Mouse (Mus musculus) forebrain, embryonic 12.5 days (tissue): Measurements from ENCODE around the gene Gnl3. TPM values are rescaled to one million over a fixed set of nuclear protein-coding genes. Genes with fewer than 3 reads are reported as not detected.

ENCODE experiments used
- ATAC-seq: fragments of 200-750 bp; cut with Nextera tagmentation; 2 replicates; pipeline ENCODE4 v1.8.0; 2017; ENCODE audit warnings: moderate TSS enrichment; ENCODE audit not compliant: low FRiP score
- H3K27ac ChIP-seq: fragments of 300-500 bp; sonication (generic); 2 replicates; pipeline ENCODE4 v1.5.1; 2016; ENCODE audit warnings: mild to moderate bottlenecking
- H3K27me3 ChIP-seq: fragments of 300-500 bp; sonication (generic); 2 replicates; pipeline ENCODE4 v1.6.1; 2016; ENCODE audit warnings: mild to moderate bottlenecking
- H3K36me3 ChIP-seq: fragments of 300-500 bp; sonication (generic); replicated peaks from 2 replicates; pipeline ENCODE4 v1.6.1; 2016; ENCODE audit warnings: mild to moderate bottlenecking
- H3K4me1 ChIP-seq: fragments of 300-500 bp; sonication (generic); 2 replicates; pipeline ENCODE4 v1.6.1; 2016
- H3K4me2 ChIP-seq: fragments of 300-500 bp; sonication (generic); 2 replicates; pipeline ENCODE4 v1.6.1; 2016; ENCODE audit warnings: mild to moderate bottlenecking, moderate library complexity
- H3K4me3 ChIP-seq: fragments of 300-500 bp; sonication (generic); replicated peaks from 2 replicates; pipeline ENCODE4 v1.5.1; 2016; ENCODE audit warnings: mild to moderate bottlenecking
- H3K9ac ChIP-seq: fragments of 300-500 bp; sonication (generic); 2 replicates; pipeline ENCODE4 v1.6.1; 2016; ENCODE audit warnings: mild to moderate bottlenecking
- H3K9me3 ChIP-seq: fragments of 300-500 bp; sonication (generic); 2 replicates; pipeline ENCODE4 v1.6.1; 2016
- WGBS: fragments of 180-500 bp; shearing (Covaris S2); methylation state at CpG from one replicate; pipeline ENCODE4 v1.1.7; 2016; 5-methylcytosine and 5-hydroxymethylcytosine counted together
- polyA plus RNA-seq: library from polyadenylated mRNA; unstranded; fragments of >200 nt; fragmentation: Nextera tagmentation; extraction: Ambion mirVana; gene quantifications from 2 replicates; pipeline ENCODE4 v1.2.1, GENCODE M21; 2016

The Gnl3 gene
- 98.7 and 107 TPM in 2 replicates for polyA plus RNA-seq

DNA sequence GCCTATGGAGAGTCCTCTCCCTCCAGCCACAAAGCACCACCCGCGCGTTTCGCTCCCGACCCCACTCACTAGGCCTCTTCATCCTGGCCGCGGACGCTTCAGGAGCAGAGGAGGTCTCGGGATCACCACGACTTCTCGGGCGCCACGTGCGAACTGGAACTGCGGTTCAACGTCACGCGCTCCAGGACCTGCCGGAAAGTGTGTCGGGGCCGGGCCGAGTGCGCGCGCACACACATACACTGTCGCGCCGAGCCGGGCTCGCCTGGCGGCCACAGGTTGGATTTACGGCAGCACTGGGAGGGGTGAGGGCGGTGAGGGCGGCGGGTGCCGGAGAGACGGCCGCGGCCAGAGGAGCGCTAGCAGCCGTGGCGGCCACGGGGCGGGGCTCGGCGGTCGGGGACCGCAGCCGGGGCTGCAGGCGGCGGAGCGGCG, at the start of gene Gnl3, which contains the start of gene Pbrm1:
Gene Gnl3, minus strand, starts transcription at position 293 of the 432 bp plus-strand sequence.
Gene Pbrm1, plus strand, starts transcription at position 279 of the 432 bp plus-strand sequence.
- Histone ChIP-seq H3K27ac (peak within 1 kb of the TSS; percentile 99), H3K9ac (peak within 1 kb of the TSS; percentile 87), H3K9me3 (no peaks in the 10 kb centered on the region), H3K4me2 (peak within 1 kb of the TSS; percentile 76), H3K36me3 (peaks cover 55% of the 10 kb centered on the region), H3K27me3 (no peaks in the 10 kb centered on the region), H3K4me1 (peaks cover 40% of the 10 kb centered on the region), H3K4me3 (peak within 1 kb of the TSS; percentile 75)
- ATAC-seq: peak; percentile 95
- under 1% methylated on average over 33 of the region's 53 CpGs for WGBS

GRCm38 (mm10) chr14:31062277-31062676, 43.3 kb upstream of the Gnl3 start:
- no peaks in the 10 kb centered on the region for H3K9me3 ChIP-seq
- H3K36me3 ChIP-seq: peaks cover 71% of the 10 kb centered on the region
- H3K4me3 ChIP-seq: no peak overlapping the region
- WGBS: 71% methylated on average over 1 of the region's 1 CpGs
- H3K9ac ChIP-seq: no peak overlapping the region
- H3K27me3 ChIP-seq: no peaks in the 10 kb centered on the region
- H3K4me2 ChIP-seq: no peak overlapping the region
- no peak overlapping the region for H3K27ac ChIP-seq
- ATAC-seq: no peak
- H3K4me1 ChIP-seq: no peaks in the 10 kb centered on the region

GRCm38 (mm10) chr14:31045817-31046216, 26.9 kb upstream of the Gnl3 start:
- 100% methylated on average over 1 of the region's 1 CpGs for WGBS
- H3K4me3 ChIP-seq: no peak overlapping the region
- H3K9ac ChIP-seq: no peak overlapping the region
- no peak overlapping the region for H3K27ac ChIP-seq
- H3K36me3 ChIP-seq: peaks cover 71% of the 10 kb centered on the region
- no peak for ATAC-seq
- no peak overlapping the region for H3K4me2 ChIP-seq
- no peaks in the 10 kb centered on the region for H3K9me3 ChIP-seq
- H3K27me3 ChIP-seq: no peaks in the 10 kb centered on the region
- H3K4me1 ChIP-seq: no peaks in the 10 kb centered on the region

DNA sequence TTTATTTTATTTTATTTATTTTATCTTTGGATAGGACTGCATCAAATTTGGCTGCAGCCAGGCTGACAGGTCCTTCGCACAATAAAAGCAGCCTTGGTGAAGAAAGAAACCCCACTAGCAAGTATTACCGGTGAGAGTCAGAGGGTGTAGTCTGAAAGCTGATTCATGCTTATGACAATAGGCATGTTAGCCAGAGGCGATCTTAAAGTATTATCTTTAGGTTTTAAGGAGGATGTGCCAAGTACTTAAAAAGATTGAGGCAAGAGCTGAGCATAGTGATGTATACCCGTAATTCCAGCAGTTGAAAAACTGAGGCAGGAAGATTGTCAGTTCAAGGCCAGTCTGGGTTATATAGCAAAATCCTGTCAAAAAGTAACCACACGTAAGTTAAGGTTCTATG, 26.3 kb upstream of the Gnl3 start:
- Histone ChIP-seq H3K4me2 (no peak overlapping the region), H3K36me3 (peaks cover 69% of the 10 kb centered on the region)
- 93% methylated on average over 5 of the region's 5 CpGs for WGBS

GRCm38 (mm10) chr14:31025785-31026184, 6.8 kb upstream of the Gnl3 start:
- H3K36me3 ChIP-seq: peaks cover 78% of the 10 kb centered on the region
- H3K9ac ChIP-seq: no peak overlapping the region
- 80% methylated on average over 3 of the region's 3 CpGs for WGBS
- no peak overlapping the region for H3K4me3 ChIP-seq
- no peak overlapping the region for H3K27ac ChIP-seq
- peaks cover 14% of the 10 kb centered on the region for H3K4me1 ChIP-seq
- no peaks in the 10 kb centered on the region for H3K9me3 ChIP-seq
- H3K4me2 ChIP-seq: no peak overlapping the region
- H3K27me3 ChIP-seq: no peaks in the 10 kb centered on the region
- no peak for ATAC-seq

More for the DNA sequence above, 26.3 kb upstream of the Gnl3 start:
- Histone ChIP-seq H3K27ac (no peak overlapping the region), H3K4me1 (no peaks in the 10 kb centered on the region), H3K4me3 (no peak overlapping the region), H3K9me3 (no peaks in the 10 kb centered on the region), H3K9ac (no peak overlapping the region), H3K27me3 (no peaks in the 10 kb centered on the region)
- no peak for ATAC-seq

DNA sequence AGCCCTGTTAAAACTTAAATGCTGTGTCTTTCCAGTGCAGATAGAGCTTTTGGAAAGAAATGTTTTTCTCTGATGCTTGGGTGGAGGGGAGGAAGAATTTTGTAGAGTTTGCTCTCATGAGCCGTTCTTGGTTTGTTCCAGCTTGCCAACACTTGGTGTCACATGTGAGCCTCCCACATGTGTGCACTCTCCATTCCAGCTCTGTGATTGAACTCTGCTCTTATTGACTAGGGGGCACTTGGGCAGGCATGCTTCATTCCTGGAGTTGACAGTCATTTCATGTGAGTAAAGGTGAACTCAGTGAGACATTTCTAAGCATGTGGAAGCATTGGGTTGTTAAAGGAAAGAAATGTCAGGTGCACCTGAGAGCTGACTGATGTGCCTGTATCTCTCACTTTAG, 3.6 kb upstream of the Gnl3 start:
- ATAC-seq: no peak
- 58% methylated on average over 1 of the region's 1 CpGs for WGBS
- H3K36me3 ChIP-seq: peaks cover 54% of the 10 kb centered on the region

DNA sequence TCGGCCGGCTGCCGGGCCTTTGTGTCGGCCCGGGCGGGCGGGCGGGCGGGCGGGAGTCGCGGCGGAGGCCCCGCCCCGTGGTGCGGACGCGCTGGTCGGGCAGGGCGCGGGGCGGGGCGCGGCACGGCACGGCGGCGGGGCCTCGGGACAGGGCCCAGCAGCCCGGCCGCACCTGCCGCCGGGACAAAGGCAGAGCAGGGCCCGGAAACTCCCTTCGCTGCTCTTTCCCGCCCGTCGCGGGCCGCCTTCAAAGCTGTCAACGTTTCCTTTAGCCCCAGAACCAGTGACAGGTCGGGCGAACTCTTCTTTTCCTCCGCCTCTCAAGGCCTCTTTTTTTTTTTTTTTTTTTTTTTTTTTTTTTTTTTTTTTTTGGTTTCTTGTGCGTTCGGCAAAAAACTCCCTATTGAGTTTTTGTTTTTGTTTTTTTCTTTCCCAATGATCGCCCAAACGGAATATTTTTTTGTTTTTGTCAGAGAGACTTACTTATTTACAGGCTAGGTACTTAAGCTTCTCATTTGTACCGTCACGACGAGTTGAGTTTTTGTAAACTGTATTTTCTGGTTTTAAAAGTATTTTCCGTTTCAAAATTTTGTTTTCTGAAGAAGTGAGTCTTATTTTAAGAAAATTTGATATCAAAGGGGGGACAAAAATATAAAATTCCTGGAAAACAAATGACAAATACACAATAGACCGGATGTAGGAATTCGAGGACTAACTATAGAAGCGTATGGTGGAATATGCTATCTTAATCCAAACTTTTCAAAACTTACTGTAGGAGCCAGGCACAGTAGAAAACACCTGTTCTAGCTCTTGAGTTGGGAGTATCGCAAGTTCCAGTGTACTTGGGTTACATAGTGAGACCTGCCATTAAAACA, 616 bp upstream of the Gnl3 start:
- no peaks in the 10 kb centered on the region for H3K9me3 ChIP-seq
- peaks cover 54% of the 10 kb centered on the region for H3K36me3 ChIP-seq
- peak overlapping the region; percentile 75 for H3K4me3 ChIP-seq
- no peaks in the 10 kb centered on the region for H3K27me3 ChIP-seq
- peak; percentile 95 for ATAC-seq
- H3K4me2 ChIP-seq: peak overlapping the region; percentile 68
- peaks cover 40% of the 10 kb centered on the region for H3K4me1 ChIP-seq
- WGBS: 4% methylated on average over 43 of the region's 56 CpGs
- peak overlapping the region; percentile 87 for H3K9ac ChIP-seq
- H3K27ac ChIP-seq: peak overlapping the region; percentile 99

More for the DNA sequence above, 3.6 kb upstream of the Gnl3 start:
- no peaks in the 10 kb centered on the region for H3K27me3 ChIP-seq
- no peak overlapping the region for H3K4me3 ChIP-seq
- no peak overlapping the region for H3K4me2 ChIP-seq
- no peak overlapping the region for H3K9ac ChIP-seq
- H3K27ac ChIP-seq: no peak overlapping the region
- H3K4me1 ChIP-seq: peaks cover 33% of the 10 kb centered on the region
- H3K9me3 ChIP-seq: no peaks in the 10 kb centered on the region

DNA sequence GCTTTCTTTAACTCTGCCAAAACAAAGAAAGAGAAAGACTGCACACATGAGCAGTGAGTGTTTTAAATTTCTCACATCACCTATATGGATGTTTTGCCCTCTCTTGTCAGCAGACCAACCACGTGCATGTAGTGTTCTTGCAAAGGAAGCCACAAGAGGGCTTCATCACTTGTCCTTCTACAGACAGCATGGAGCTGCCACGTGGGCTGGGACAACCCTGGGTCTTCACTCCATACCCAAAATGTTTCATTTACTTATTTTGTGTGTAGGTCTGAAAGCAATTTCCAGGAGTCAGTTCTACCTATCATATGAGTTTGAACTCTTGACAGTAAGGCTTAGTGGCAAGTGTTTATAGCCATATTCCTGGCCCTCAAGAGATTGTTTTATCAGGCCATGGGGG, 1.1 kb downstream of the Gnl3 start:
- Histone ChIP-seq H3K27me3 (no peaks in the 10 kb centered on the region), H3K36me3 (peaks cover 57% of the 10 kb centered on the region), H3K9me3 (no peaks in the 10 kb centered on the region), H3K4me1 (peaks cover 38% of the 10 kb centered on the region), H3K4me3 (peak overlapping the region; percentile 75), H3K4me2 (peak overlapping the region; percentile 76), H3K9ac (peak overlapping the region; percentile 87), H3K27ac (no peak overlapping the region)
- WGBS: 4% methylated on average over 2 of the region's 2 CpGs
- ATAC-seq: no peak

- ATAC-seq: no peak
- H3K36me3 ChIP-seq: peaks cover 67% of the 10 kb centered on the region
- WGBS: 88% methylated on average over 1 of the region's 1 CpGs
Observed at GRCm38 (mm10) chr14:31016063-31016462, 2.9 kb downstream of the Gnl3 start.

GRCm38 (mm10) chr14:31013928-31014327, 5.0 kb downstream of the Gnl3 start:
- Histone ChIP-seq H3K4me1 (peaks cover 17% of the 10 kb centered on the region), H3K27me3 (no peaks in the 10 kb centered on the region), H3K27ac (no peak overlapping the region), H3K4me3 (no peak overlapping the region), H3K4me2 (no peak overlapping the region), H3K36me3 (peaks cover 86% of the 10 kb centered on the region), H3K9ac (no peak overlapping the region), H3K9me3 (no peaks in the 10 kb centered on the region)
- 97% methylated on average over 2 of the region's 2 CpGs for WGBS
- no peak for ATAC-seq

More at GRCm38 (mm10) chr14:31016063-31016462, 2.9 kb downstream of the Gnl3 start:
- Histone ChIP-seq H3K4me3 (no peak overlapping the region), H3K4me1 (peaks cover 27% of the 10 kb centered on the region), H3K27me3 (no peaks in the 10 kb centered on the region), H3K27ac (no peak overlapping the region), H3K4me2 (no peak overlapping the region), H3K9ac (no peak overlapping the region), H3K9me3 (no peaks in the 10 kb centered on the region)

DNA sequence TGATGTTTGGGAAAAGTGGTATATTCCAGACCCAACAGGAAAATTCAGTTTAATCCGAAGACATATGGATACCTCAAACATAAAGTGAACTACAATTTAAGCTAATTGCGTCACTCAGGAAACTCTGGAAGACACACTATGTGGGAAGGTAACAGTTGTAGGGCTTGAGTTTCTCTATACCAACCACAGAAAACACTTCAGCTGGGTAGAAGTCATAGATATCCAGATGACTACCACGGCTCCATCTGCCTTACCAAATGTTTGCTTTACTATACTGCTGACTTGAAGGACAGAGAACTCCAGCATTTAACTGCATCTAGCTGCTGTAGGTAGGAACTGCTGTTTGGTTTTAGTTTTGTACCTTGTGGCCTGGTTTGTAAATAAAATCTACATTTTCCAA, 7.4 kb downstream of the Gnl3 start:
- no peak overlapping the region for H3K4me3 ChIP-seq
- H3K27ac ChIP-seq: no peak overlapping the region
- H3K9me3 ChIP-seq: no peaks in the 10 kb centered on the region
- no peaks in the 10 kb centered on the region for H3K4me1 ChIP-seq
- H3K36me3 ChIP-seq: peaks cover 94% of the 10 kb centered on the region
- 98% methylated on average over 3 of the region's 3 CpGs for WGBS
- no peak for ATAC-seq
- H3K9ac ChIP-seq: no peak overlapping the region
- H3K4me2 ChIP-seq: no peak overlapping the region
- no peaks in the 10 kb centered on the region for H3K27me3 ChIP-seq

GRCm38 (mm10) chr14:31006779-31007178, 12.2 kb downstream of the Gnl3 start:
- Histone ChIP-seq H3K9ac (no peak overlapping the region; the same call in 1 of the 2 replicates), H3K9me3 (no peaks in the 10 kb centered on the region), H3K4me2 (no peak overlapping the region), H3K27me3 (no peaks in the 10 kb centered on the region), H3K36me3 (peaks cover 51% of the 10 kb centered on the region), H3K4me3 (no peak overlapping the region), H3K27ac (no peak overlapping the region), H3K4me1 (peaks cover 10% of the 10 kb centered on the region)
- 87% methylated on average over 5 of the region's 5 CpGs for WGBS
- ATAC-seq: no peak
